Mouse (Mus musculus): ENCODE results near the gene Ggta1.

DNA sequence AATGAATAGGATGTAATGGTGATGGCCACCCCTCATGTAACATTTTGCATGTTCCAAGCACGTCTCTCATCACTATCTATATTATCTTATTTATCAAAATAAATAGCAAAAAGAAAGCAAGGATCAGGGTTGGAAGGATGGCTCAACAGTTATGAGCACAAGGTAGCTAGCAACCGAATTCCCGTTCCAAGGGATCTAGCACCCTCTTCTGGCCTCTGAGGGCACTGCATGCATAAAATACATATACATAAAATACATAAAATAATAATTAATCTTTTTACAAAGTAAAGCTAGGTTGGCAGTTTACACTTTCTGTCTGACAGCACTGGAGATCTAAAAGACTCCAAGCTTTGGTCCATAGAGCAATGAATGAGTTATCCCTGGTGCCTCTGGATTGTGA lies 90.0 kb downstream of the Ggta1 start:
- TF ChIP-seq CTCF (IDR thresholded peaks at IDR 0.05; ENCODE audit: low read depth, low read length), result peak; percentile 56
- no peak for TF ChIP-seq POLR2A (IDR thresholded peaks at IDR 0.05; ENCODE audit: borderline replicate concordance, low read depth, low read length)
